Mouse (Mus musculus) small intestine, adult 2 months (tissue): Measurements from ENCODE around the gene Sulf2. TPM values are rescaled to one million over a fixed set of nuclear protein-coding genes. Genes with fewer than 3 reads are reported as not detected.

Experiments used
- H3K27ac ChIP-seq: fragments of 200-500 bp; 2 replicates; pipeline ENCODE4 v1.5.1; 2012; ENCODE audit warnings: low read depth, low read length, control low read depth, inconsistent platforms; ENCODE audit not compliant: insufficient read depth
- H3K27me3 ChIP-seq: fragments of 200-500 bp; 2 replicates; pipeline ENCODE4 v1.6.1; 2012; ENCODE audit warnings: mild to moderate bottlenecking, moderate library complexity, low read length, inconsistent platforms; ENCODE audit not compliant: control insufficient read depth, insufficient read depth
- H3K36me3 ChIP-seq: fragments of 200-500 bp; 2 replicates; pipeline ENCODE4 v1.6.1; 2012; ENCODE audit warnings: mild to moderate bottlenecking, low read length, control low read depth, inconsistent platforms; ENCODE audit not compliant: control insufficient read depth, insufficient read depth
- H3K4me1 ChIP-seq: fragments of 200-500 bp; 2 replicates; pipeline ENCODE4 v1.6.1; 2012; ENCODE audit warnings: low read length, inconsistent platforms, mixed read lengths; ENCODE audit not compliant: control insufficient read depth, insufficient read depth, insufficient read length
- H3K4me3 ChIP-seq: fragments of 200-500 bp; 2 replicates; pipeline ENCODE4 v1.5.1; 2012; ENCODE audit warnings: low read depth, mild to moderate bottlenecking, control low read depth, inconsistent platforms, low read length, moderate library complexity
- CTCF ChIP-seq: fragments of 200-500 bp; IDR thresholded peaks from 2 replicates; pipeline ENCODE4 v1.5.1; 2012; ENCODE audit warnings: low read depth, mild to moderate bottlenecking, control low read depth, inconsistent platforms, low read length, moderate library complexity, mixed read lengths; ENCODE audit not compliant: insufficient replicate concordance, insufficient read length; ENCODE audit errors: extremely low read depth
- POLR2A ChIP-seq: fragments of 200-500 bp; IDR thresholded peaks from 2 replicates; pipeline ENCODE4 v1.6.1; 2012; ENCODE audit warnings: low read depth, mild to moderate bottlenecking, control low read depth, inconsistent platforms, low read length, moderate library complexity
- WGBS: fragments of 180-500 bp; shearing (Covaris S2); methylation state at CpG from one replicate; pipeline ENCODE4 v1.1.7; 2018; 5-methylcytosine and 5-hydroxymethylcytosine counted together
- polyA plus RNA-seq: library from polyadenylated mRNA; depleted of rRNA; stranded (reverse); fragments of >200 nt; gene quantifications from 2 replicates; pipeline ENCODE4 v1.2.3, GENCODE M21; 2012

Sulf2 gene
- polyA plus RNA-seq, 1 experiment, result 75.6 TPM

DNA sequence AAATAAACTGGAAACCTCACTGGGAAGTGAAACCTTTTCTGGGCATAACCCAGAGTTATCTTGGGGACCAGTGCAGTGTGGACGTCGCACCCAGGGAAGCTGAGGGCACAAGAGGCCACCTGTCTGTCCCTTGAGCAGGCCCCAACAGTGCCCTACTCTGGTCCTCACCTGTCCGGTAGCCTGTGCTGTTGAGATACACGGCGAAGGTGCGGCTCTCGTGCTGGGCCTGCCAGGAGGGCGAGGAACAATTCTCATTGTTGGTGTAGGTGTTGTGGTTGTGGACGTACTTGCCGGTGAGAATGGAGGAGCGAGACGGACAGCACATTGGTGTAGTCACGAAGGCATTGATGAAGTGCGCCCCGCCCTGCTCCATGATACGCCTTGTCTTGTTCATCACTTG, 38.8 kb downstream of the Sulf2 start:
- TF ChIP-seq POLR2A (no peak), CTCF (no peak)
- 93% methylated on average over 16 of the region's 16 CpGs for WGBS

DNA sequence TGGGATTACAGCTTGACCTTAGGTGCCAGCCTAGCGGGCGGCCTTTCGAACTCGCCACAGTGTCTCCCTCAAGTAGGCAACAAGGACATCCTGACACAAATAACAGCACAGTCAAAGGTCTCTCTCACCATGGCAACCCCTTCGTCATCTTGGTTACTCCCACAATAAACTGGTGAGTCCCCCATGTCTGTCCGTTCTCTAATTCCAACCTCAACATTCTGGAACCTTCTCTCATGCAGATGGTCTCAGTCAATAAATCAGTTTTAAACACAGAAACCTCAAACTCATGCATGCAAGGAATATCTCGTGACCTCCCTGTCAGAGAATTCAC, 39.2 kb downstream of the Sulf2 start:
- TF ChIP-seq POLR2A (no peak), CTCF (no peak)
- Histone ChIP-seq H3K27me3 (no peaks in the 10 kb centered on the region), H3K4me3 (no peak overlapping the region), H3K36me3 (peaks cover 18% of the 10 kb centered on the region), H3K27ac (no peak overlapping the region), H3K4me1 (peaks cover under 1% of the 10 kb centered on the region; the same call in 1 of the 2 replicates)
- 89% methylated on average over 7 of the region's 7 CpGs for WGBS

More for the DNA sequence above, 38.8 kb downstream of the Sulf2 start:
- Histone ChIP-seq H3K27ac (no peak overlapping the region), H3K27me3 (no peaks in the 10 kb centered on the region), H3K4me3 (no peak overlapping the region), H3K36me3 (peaks cover 18% of the 10 kb centered on the region), H3K4me1 (peaks cover 5% of the 10 kb centered on the region; the same call in 1 of the 2 replicates)

DNA sequence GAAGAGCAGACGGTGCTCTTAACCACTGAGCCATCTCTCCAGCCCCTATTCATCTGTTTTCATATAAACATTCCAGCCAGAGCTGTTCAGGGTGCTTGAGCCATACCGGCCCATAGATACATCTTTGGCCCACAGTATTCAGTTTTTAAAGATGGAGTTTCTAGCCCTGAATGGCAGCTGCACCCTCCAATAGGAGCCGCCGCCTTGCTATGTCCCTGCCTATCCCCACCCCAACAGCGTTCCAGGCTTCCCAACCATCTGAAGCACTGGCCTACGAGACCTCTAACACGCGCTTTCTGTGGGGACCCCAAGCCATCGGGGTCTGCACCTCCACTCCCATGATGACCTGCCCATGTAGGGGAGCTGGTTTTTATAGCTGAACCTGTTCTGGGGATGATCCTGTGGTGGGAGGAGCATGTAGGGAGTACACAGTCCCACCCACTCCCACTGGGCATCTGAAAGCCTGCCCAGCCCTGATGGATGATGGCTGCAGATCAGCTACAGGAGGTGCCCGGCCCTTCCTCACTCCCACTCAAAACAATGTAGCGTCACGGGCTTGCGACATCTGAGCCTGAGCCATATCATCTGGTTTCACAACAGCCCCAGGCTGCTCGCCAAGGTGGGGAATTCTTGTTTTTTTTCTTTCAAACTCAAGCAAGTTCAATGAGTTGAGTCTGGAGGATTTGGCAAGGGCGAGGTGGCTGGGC, 39.7 kb downstream of the Sulf2 start:
- H3K36me3 ChIP-seq, result peaks cover 18% of the 10 kb centered on the region
- H3K27ac ChIP-seq, result no peak overlapping the region
- 81% methylated on average over 15 of the region's 15 CpGs for WGBS
- H3K4me3 ChIP-seq, result no peak overlapping the region
- no peaks in the 10 kb centered on the region for H3K27me3 ChIP-seq
- no peaks in the 10 kb centered on the region for H3K4me1 ChIP-seq
- TF ChIP-seq POLR2A (no peak), CTCF (no peak)

DNA sequence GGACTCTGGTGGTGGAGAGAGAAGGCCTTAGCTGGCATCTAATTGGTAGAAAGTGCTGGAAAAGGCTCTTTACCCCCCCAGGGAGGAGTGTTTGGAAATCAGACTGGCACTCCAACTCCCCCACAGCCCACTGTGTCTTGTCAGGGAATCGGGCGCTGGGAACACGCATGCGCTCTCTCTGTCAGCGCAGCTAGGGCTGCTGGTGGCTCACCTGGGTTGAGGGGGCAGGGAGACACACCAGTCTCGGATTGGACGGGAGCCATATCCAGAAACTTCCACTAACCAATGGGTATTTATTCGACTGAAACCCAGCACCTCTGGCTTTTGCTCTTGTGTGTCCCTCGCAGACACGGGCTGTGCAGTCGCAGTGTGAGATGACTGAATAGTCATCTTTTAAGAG, 42.5 kb downstream of the Sulf2 start:
- H3K4me1 ChIP-seq, result no peaks in the 10 kb centered on the region
- 94% methylated on average over 11 of the region's 11 CpGs for WGBS

GRCm38 (mm10) chr2:166111831-166112250, 43.6 kb downstream of the Sulf2 start:
- no peak overlapping the region for H3K4me3 ChIP-seq
- no peak overlapping the region for H3K27ac ChIP-seq
- no peak for TF ChIP-seq CTCF
- TF ChIP-seq POLR2A, result no peak
- peaks cover 17% of the 10 kb centered on the region for H3K36me3 ChIP-seq
- H3K4me1 ChIP-seq, result no peaks in the 10 kb centered on the region
- 68% methylated on average over 10 of the region's 10 CpGs for WGBS
- H3K27me3 ChIP-seq, result no peaks in the 10 kb centered on the region

More for the DNA sequence above, 42.5 kb downstream of the Sulf2 start:
- no peak for TF ChIP-seq POLR2A
- TF ChIP-seq CTCF, result no peak
- no peaks in the 10 kb centered on the region for H3K27me3 ChIP-seq
- no peak overlapping the region for H3K27ac ChIP-seq
- peaks cover 18% of the 10 kb centered on the region for H3K36me3 ChIP-seq
- no peak overlapping the region for H3K4me3 ChIP-seq

DNA sequence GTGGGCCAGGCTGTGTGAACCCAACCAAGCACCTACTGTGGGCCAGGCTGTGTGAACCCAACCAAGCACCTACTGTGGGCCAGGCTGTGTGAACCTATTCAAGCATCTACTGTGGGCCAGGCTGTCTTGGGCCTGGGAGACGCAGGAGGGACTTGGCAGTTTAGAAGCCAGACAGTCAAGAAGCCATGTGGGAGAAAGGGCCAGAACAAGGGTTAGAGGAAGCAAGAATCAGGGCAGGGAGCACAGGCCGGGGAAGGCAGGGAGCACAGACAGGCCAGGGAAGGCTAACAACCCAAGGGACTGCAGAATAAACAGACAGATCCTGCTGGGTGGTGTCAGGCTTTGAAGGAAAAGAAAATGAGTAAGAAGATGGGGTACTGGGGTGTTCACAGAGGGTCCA, 44.2 kb downstream of the Sulf2 start:
- WGBS, result 77% methylated on average over 2 of the region's 2 CpGs
- no peak overlapping the region for H3K4me3 ChIP-seq
- no peaks in the 10 kb centered on the region for H3K4me1 ChIP-seq
- no peaks in the 10 kb centered on the region for H3K27me3 ChIP-seq
- peaks cover 11% of the 10 kb centered on the region; the same call in 1 of the 2 replicates for H3K36me3 ChIP-seq
- TF ChIP-seq CTCF, result no peak
- TF ChIP-seq POLR2A, result no peak
- H3K27ac ChIP-seq, result no peak overlapping the region

- Histone ChIP-seq H3K4me3 (no peak overlapping the region), H3K4me1 (no peaks in the 10 kb centered on the region), H3K27ac (no peak overlapping the region), H3K27me3 (no peaks in the 10 kb centered on the region), H3K36me3 (peaks cover 7% of the 10 kb centered on the region; the same call in 1 of the 2 replicates)
- WGBS, result 75% methylated on average over 8 of the region's 8 CpGs
- TF ChIP-seq CTCF (no peak), POLR2A (no peak)
Observed at GRCm38 (mm10) chr2:166110764-166111163, 44.7 kb downstream of the Sulf2 start.
